Mouse (Mus musculus): ENCODE measurements around the gene Cant1.

Gene Cant1

GRCm38 (mm10) chr11:118428944-118429709 lies 10.2 kb upstream of the Cant1 start:
- peak; percentile 59 for DNase-seq

DNA sequence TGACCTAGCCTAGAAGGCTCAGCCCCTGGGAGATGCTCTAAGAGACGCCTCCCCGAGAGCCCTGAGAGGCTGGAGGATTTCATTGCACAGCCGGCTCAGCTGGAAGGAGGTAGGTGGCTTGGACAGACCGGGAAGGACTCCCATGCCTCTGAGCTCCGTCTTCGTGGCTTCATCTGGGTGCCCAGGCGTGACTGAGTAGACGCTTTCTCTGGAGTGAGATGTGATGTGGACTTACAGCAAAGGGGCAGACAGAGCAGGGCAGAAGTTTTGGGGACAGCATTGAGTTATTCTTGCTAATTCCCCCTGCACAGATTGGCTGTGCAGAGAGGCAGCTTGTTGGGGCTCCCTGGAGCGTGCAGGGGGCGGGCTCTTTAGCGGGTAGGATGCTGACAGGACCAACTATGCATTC lies 9.6 kb upstream of the Cant1 start:
- no peak for DNase-seq

- no peak for DNase-seq
Measured at GRCm38 (mm10) chr11:118427986-118428385, 9.1 kb upstream of the Cant1 start, which contains the start of gene C1qtnf1. C1qtnf1 (plus strand) TSS chr11:118428203.

- DNase-seq: no peak
Measured at GRCm38 (mm10) chr11:118427266-118427779, 8.4 kb upstream of the Cant1 start.

- DNase-seq: no peak
Measured at GRCm38 (mm10) chr11:118426765-118427164, 7.9 kb upstream of the Cant1 start.

- DNase-seq: no peak
Measured at GRCm38 (mm10) chr11:118424621-118425335, 5.9 kb upstream of the Cant1 start.

GRCm38 (mm10) chr11:118423266-118423971 lies 4.5 kb upstream of the Cant1 start:
- DNase-seq: peak; percentile 85

DNA sequence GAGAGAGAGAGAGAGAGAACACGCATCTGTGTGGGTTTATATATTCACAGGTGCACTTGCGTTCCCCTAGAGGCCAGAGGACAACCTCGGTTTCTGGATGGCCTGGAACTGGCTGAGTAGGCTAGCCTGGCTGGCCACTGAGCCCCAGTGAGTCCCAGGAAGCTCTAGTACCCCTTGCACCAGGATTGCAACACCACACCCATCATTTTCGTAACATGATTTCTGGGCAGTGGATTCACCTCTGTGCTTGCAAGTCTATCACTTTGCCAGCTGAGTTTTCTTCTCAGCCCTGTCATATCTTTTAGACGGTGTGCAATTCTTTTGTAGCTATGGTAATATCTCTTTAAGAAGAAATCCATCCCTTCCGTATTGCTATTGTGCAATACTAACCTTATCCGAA lies 1.4 kb upstream of the Cant1 start:
- DNase-seq: no peak

DNA sequence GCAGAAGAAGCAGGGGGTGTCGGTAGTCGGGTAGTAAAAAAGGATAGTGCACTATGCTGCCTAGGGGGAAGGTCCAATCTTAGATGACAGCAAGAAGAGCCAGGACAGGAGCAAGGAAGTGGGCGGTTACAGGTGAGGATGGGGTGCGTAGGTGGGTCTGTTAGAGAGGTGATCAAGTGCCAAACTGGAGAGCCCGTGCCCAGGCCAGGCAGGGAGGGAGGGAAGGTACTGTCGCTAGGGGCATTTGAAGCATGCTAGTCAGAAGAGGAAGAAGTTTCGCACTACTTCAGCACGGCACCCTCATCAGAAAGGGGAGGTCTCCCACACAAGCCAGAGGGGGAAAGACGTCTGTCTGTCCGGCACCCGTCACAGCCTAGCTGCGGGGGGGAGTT lies 448 bp downstream of the Cant1 start:
- no peak for DNase-seq

- no peak for DNase-seq
Measured at GRCm38 (mm10) chr11:118417496-118417895, 1.4 kb downstream of the Cant1 start.

- DNase-seq: no peak
Measured at GRCm38 (mm10) chr11:118416046-118416445, 2.8 kb downstream of the Cant1 start.

DNA sequence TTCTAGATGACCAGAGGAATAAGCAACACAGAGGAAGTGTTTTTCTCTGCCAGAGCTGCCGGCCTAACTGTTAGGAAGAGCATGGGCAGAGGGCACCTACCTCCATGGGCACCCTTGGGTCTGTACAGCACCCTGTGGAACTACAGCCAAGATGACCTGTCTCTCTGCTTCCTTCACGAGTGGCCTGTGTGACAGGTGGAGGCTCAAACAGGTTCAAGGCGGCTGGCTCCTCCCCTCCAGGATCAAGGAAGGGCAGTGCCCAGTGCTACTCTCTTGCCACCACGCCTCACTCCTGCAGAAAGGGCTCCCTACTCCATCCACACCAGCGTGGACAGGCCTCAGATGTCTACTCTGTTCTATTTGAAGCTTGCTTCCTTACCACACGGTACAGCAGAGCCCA lies 3.3 kb downstream of the Cant1 start:
- DNase-seq: no peak

DNA sequence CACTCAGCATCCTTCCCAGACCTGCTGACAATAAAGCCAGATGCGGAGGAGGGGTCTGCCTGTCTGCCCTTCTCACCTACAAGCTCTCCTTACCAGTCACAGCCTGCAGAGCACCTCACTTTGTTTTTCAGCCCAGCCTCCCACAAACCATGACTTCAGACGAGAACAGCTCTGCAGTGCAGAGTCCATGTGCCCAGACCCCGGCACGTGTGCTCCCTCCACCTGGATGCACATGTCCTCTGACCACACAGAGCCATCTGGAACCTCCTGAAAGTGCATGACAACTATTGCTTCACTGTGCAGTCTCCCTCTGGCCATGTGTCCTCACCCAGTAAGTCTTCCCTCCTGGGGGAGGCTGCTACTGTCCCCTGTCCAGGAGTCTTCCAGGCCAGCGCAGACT lies 4.6 kb downstream of the Cant1 start:
- DNase-seq: peak; percentile 66

DNA sequence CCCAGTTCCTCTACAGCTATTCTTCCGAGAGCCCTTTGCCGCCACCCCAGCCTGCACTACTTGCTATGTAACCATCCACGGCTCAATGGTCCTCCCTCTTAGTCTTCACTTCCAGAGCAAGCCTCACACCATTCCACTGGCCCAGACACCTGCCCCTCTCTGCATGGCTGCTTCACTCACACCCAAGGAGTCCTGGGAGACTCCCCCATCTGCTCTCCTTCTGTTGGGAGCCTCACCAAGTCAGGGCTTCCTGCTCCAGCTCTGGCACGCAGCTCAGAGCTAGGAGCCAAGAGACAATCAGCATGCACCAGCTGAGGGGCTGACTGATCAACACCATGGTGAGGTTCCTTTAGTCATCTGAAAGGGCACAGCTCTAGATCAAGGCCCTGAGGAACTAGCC lies 5.8 kb downstream of the Cant1 start:
- peak; percentile 63 for DNase-seq

DNA sequence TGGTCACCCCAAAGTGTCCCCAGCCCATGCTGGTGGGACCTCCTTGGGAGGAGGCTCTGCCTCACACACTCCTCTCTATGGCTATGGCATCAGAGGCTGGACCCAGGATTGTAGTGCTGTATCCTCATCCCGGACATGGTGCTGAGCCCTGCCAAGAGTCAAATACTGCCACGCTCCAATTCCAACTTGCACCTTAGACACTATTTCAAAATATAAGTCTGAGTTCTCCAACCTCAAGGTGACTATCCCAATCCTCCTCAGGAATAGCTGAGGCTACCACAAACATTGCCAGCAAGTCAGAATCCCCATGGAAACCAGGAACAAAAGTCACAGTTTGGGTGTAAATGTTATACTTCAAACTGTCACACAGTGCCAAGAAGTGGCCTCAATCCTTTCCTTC lies 6.3 kb downstream of the Cant1 start:
- peak; percentile 85 for DNase-seq

DNA sequence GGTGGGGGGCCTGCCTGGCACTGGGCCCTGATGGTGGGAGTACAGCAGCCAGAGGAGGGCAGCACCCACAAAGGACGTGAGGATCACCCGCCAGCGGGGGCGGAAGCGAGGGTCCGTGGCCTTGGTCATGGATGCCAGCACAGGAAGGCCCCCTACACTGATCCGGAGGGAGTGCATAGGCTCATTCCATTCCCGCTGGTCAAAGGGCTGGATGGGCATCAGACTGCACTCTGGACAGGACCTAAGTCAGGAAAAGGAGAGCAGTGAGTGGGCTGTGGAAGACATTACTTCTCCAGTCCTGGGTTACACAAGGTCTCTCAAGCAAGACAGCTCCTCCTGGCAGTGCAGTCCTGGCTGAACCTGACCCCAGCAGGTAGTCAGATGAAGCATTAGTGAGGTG lies 7.6 kb downstream of the Cant1 start:
- DNase-seq: peak; percentile 78

DNA sequence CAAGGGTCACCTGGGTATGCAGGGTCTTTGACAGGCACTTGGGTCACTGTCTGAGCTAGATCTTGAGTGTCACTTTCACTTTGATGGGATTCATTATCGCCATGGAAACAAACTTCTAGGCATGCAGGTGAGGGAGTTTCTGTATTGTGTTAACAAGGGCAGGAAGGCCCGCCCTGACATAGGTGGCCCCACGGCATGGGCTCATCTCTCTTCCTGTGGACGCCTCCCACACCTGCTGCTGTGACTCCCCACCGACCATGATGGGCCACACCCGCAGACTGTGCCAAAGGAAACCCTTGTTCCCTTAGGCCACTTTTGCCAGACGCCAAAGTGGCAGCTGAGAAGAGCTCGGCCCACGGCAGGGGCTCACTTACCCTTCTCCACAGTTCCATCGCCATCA lies 8.4 kb downstream of the Cant1 start:
- DNase-seq: no peak

GRCm38 (mm10) chr11:118410073-118410444 lies 8.8 kb downstream of the Cant1 start:
- DNase-seq: no peak

- DNase-seq: no peak
Measured at GRCm38 (mm10) chr11:118409106-118410072, 9.5 kb downstream of the Cant1 start.

DNA sequence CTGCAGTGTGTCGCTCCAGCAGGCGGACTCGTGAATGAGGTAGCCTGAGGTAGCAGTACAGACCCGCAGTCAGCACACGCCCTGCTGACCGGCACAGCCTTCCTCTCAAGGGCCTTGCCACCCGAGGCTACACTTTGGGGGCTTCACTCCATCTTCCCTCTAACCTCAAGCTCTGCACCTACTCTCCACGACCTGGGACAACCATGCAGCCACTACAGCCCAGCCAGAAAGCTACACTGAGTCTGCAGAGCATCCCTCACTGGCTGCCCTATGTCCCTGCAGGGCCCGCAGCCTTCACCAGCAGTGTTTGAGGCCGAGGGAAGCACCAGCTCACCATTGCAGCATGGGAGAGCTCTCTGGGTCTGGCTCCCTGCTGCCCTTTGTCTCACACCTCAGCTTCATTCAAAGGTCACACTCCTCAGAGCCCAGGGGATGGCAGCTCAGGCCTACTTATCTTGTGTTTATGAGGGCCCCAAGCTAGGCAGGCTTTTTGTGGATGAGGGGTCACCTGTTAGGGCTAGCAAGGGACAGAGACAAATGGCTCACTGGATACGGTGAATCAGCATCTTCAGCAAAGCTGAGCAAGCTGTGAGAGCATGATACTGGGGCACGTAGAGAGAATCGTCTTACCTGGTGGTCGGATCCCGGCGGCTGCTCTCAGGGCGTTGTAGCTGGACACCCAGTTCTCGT lies 10.7 kb downstream of the Cant1 start:
- DNase-seq: no peak

DNA sequence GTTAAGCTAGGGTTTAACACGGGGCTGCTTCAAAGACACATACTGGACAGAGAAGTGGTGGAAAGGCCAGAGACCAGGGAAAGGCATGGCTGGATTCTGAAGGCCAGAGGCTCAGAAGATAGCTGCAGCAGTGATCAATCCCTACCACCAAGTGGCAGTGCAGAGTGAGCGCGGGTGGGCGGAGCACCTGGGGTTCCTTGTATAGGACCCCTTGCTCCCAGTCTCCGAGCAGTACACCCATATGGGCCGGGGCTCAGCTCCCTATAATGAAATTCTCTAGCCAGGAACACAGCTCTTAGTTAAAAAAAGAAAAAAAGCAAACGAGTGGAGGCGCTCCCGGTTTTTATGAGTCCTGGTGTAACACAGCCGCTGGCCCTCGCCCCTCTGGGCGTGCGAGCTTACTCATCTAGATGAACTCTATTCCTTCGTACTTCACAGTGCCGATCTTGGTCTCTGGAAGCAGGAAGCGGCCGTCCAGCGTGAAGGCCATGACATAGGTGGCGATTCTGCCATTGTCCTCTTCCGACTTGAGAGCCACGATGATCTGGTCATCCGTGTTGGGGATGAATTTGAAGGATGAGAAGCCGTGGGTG lies 11.5 kb downstream of the Cant1 start:
- peak; percentile 26 for DNase-seq

All from kidney, adult 9 months (tissue).